Mouse (Mus musculus) cortical plate, adult 2 months (tissue): Measurements from ENCODE around the gene Adamtsl1.

ENCODE experiments used
- CTCF ChIP-seq: fragments of 200-500 bp; IDR thresholded peaks from 2 replicates; pipeline ENCODE4 v1.5.1; 2011; ENCODE audit warnings: mild to moderate bottlenecking, control low read depth, low read length; ENCODE audit not compliant: insufficient read depth; ENCODE audit errors: extremely low read depth
- POLR2A ChIP-seq: fragments of 200-500 bp; IDR thresholded peaks from 2 replicates; pipeline ENCODE4 v1.6.1; 2011; ENCODE audit warnings: mild to moderate bottlenecking, low read length, control low read depth; ENCODE audit not compliant: insufficient read depth; ENCODE audit errors: extremely low read depth

DNA sequence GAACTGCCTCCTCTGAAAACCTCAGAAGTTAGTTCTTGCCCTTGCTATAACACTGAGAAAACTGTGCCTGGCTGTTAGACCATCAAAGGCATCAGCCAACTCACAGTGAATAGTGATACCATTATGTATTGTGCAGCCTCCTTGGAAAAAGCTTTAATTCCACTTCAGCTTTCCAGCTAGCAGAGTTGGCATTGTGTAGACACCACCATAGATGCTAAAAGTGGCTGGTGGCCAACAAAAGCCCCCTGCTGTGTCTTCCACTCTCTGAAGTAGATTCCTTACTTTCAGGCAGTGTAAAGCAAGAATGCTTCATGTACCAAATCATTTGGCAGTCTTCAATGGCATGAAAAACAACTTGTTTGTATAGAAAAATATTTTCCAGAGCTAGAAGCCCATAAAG lies 323.1 kb downstream of the Adamtsl1 start:
- TF ChIP-seq POLR2A (no peak), CTCF (no peak)
